Mouse (Mus musculus): ENCODE measurements at regions not wholly inside any gene's neighbourhood (a gene's known extent, or its start where the extent isn't known, plus 50 kb on each side); places are given as distances from the start of the nearest gene placed in this dataset.

DNA sequence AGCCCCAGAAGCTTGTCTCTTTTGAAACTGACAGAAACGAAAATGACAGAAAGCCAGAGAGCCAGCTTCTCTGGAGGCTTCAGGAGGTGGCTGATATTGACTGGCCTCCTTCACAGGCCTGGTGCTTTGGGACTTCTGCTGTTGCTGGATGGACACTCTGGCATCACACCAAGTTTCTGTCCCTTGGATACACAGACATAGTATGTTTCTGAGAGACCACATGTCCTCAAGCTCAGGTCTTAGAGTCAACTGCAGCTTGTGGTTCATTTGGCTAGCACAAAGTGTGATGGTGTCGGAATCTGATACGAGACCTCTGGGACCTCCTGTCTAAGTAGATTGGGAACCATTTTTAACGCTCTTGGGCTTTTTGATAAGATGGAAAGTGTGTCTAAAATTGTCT lies 502.0 kb downstream of the Sqor start:
- DNase-seq = no peak

DNA sequence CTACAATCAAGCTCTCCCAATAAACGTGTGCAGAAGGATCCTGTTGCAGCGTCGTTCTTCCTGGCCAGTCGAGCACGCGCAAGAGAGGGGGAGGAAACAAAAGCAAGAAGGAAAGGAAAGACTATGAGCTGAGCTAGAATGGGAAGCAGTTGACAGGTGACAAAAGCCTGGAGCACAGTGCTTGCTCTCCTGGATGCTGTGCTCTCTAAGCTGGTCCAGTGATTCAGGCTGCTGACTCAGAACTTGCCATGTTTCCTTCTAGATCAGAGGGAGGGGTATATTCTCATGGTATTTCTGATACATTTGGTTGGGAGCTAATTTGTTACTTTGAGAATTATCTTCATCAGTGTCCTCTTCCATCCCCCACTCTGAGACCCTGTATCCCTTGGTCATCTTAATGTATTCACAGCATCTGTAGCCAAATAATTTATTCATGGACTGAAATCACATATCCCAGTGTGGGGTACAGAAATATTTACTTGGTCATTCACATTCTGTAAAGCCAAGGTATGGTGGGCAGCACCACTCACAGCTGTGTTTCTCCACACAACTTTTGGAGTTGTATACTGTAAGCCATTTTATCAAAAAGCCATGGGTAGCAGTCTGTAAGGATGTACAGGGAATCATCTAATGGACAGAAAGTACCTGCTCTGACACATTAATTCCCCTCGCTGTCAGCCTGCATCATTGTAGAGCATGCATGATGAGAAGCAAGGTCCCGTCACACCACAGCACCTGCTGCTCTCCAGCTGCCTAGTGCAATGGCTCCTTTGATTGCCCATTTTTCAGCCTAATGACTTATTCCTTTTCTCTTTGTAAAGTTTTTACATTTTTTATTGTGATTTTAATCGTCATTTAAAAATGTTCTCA lies 510.1 kb downstream of the Sqor start:
- no peak for DNase-seq

DNA sequence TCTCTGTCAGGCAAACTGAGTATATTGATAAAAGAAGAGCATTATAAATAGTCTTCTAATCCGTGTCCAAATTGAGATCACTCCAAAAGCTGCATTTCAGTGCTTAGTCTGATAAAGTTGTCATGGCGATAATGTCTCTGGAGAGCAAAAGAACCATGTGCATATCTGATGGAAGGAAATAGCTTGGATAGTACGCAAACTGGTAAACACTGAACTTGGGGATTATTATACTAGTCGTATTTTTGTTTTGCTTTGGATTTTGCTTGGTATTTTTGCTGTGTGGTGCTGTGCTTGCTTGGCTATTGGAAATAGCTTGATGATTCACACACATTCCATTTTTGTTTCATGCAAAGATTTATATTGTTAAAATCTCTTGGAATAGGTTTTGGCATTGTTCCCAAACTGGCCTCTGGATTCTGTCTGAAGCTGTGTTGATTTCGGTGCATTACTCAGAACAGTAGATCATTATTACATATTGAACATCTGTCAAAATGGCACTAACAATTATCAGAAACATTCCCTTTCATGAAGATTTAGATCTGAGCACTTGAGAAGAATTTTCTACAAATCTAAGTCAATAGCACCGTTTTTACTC lies 510.8 kb downstream of the Sqor start:
- no peak for DNase-seq

DNA sequence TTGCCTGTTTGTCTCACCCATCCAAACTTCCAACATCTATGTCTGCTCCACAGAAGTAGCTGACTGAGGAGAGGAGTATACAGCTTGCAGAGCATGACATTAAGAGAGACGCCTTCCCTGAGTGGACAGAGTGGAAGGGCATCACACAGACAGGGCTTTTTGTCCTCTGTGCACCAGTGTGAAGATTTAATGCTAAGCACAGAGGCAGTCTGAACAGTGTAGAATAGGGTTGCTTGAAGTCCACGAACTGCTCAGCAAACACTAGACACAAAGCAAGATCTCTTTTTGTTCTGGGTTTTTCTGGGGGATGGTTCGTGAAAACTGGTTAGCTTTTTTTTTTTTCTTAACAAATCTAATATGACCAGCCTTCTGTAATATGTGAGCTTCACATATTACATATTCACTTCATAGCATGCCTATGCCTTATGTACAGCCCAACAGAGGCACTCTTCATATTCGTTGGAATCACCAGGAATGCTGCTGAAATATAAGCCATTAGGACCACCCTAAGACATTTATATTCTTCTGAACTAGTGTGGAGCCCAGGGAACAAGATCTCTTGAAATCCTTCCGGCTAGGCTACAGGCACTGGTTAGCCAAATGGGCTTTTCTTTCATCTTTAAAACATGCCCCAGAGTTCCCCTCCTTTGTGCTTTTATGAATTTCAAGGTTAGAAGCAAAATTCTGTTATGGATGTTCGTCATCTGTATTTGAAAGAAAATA lies 546.7 kb downstream of the Sqor start:
- no peak for DNase-seq

DNA sequence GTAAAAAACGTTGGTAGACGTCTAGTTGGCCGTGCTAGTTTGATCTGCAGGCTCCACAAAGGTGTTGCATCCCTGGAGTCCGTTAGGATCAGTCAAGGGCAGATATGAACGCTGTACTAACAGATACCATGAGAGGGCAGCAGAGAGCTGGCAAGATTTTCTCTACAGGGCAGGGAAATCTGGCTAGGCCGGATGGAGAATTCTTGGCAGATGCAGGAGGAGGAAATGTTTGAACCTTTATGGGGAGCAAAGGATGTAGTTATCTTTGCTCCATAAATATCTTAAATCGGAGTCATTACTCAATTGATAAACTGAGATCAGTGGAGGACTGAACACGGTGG lies 547.2 kb downstream of the Sqor start:
- peak; percentile 74 to 78 for DNase-seq

GRCm38 (mm10) chr2:123320448-123321097 lies 555.5 kb downstream of the Sqor start:
- no peak for DNase-seq

- DNase-seq = no peak
Observed at GRCm38 (mm10) chr2:123323769-123324168, 558.7 kb downstream of the Sqor start.

DNA sequence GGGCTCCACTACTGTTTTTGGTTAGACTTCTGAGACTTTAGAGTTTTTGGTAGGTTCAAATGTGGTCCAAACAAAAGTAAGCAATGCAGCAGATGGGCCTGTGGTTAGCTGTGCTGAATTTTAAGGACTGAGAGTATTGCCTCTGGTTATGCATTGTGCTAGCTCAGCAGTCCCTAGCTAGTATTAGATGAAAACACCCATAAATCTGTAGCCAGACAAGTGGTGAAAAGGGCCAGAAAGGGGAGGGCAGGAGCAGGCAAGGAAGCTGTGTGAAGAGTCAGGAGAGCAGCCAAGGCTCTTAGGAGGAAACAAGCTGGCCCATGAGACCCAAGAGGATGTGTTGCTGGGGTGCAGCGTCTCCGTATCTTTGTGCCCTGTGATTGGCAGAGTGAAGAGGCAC lies 559.9 kb downstream of the Sqor start:
- DNase-seq = peak in 1 of 2 experiments; percentile 4

DNA sequence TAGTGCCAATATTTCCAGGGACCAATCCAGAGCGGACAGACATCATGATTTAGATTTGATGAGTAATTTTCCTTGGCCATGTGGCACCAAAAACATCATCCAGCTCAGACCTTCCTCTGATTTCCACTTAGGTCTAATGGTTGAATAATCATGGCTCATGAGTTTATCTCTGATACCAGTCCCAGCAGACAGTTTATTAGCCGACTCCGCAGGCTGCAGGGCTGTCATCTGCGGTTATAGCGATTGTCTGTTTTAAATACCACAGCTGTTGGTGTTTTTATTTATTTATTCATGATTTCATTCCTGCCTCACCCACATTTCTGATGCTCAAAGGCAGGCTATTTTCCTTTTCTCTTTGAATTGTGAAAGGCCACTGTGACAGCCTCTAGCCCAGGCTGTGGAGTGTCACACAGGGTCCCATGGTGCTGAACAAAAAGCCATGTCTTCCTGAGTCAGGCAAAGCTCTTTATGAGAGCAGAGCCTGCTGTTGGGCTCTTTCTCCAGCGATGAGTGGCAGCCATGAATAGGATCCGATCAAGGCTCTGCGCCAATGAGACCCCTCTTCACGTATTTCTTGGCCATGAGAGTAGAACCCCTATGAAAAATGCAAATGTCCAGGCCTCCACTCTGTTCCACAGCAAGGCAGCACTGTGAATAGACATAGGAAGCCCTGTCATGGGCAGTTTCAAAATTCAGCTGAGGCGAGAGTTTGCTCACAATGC lies 584.7 kb downstream of the Sqor start:
- DNase-seq = no peak

- DNase-seq = no peak
Observed at GRCm38 (mm10) chr2:123364204-123364603, 599.2 kb downstream of the Sqor start.

DNA sequence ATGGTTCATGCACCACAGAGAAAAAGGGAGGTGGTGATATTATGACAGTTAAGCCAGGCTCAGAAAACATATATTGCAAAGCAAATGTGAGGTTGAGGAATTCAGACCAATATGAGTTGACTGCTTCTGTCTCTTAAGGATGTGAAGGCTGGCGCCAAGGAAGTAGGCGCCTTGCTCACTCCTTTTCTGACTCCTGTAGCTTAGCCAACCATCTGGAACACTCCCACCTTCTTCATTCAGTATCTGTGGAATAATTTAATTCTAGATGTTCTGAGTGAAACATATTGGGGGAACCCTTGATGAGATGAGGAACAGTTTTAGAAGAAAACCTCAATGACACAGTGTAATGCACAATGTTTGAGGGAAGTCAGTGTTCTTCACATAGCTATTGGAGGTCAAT lies 601.5 kb downstream of the Sqor start:
- no peak for DNase-seq

DNA sequence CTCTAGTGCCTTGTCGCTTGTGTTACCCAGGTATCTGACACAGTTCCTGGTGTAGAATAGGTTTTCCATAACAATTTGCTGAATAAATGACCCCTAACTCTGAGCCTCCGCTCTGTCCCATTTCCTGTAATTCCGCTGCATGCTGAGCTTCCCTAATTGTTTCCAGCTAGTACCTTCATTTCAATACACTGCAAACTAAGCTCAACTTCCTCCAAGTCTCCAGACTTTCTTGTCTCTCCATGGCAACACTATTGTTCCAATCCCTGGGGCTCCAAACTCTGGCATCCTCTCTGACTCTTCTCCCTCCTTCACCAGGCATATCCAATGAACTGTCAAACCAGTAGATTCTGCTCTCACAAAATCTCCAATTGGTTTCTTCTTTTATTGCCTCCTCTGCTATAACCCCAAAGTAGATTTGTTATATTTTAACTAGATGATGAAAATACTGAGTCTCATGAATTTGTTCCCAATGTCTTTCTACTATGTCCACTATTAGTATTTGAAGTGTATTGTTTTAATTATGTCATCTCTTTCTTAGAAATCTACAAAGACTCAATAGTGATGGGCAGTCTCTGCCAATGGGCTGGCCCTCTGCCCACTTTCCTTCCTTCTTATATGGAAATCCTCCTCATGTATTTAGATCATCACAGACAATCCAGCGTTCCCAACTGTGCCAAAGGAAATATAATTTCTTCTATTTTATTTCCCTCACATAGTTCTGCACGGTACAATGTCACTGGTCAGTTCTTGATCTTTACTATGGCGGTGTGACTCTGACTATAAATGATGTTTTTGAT lies 620.8 kb downstream of the Sqor start:
- DNase-seq = no peak

DNA sequence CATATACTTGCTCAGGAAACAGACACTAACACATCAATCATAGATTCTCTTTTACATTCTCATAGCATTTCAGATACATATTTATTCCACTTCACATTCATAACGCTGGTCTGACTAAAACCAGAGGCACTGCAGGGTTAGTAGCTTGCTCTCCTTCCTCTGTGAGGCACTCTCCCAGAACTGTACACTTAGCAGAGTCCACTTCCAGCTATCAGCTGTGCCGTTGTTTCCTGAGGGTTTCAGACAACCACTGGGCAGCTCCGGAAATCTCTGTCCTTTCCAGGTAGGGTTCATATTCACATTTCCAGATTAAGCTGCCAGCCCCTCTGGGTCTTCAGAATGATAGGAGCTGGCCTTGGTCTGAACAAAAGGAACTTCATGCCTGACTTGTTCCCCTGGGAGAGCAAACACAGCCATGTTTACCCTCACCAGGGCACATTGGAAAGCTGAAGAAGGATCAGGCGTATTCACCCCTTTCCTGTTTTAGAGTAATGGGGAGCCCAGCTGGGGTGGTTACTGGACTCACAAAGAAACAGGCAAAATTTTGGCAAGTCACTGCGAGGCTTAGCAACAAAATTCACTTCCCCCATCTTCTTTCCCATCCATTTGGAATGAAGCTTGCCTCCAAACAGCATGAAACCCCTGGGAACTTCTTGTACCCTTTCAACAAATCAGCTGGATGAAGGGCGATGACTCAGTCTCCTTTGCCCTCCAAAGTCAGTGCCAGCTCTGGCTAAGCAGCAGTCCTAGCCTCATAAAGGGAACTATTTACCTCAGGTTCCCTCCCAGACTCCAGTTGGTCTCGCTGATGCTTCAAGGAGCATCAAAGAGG lies 622.0 kb downstream of the Sqor start:
- DNase-seq = no peak

DNA sequence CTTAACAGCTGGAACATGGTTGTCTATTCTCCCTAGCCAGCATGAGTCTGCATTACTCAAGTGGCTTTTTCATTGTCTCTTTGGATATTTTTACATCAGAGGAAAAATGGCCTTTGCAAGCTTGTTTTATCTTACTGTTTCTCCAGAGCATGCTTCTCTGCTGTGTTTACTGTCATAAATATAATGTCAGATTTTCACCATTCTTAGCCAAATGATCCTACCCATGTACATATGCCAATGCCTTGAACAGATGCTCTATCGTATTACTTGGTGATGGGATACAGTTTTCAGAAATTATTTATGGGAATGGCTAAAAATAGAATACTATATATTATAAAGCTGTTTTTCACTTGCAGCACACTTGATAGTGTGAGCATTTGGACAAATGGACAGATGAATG lies 625.9 kb downstream of the Sqor start:
- DNase-seq = no peak

- DNase-seq = no peak
Observed at GRCm38 (mm10) chr2:123394296-123394695, 629.3 kb downstream of the Sqor start.

DNA sequence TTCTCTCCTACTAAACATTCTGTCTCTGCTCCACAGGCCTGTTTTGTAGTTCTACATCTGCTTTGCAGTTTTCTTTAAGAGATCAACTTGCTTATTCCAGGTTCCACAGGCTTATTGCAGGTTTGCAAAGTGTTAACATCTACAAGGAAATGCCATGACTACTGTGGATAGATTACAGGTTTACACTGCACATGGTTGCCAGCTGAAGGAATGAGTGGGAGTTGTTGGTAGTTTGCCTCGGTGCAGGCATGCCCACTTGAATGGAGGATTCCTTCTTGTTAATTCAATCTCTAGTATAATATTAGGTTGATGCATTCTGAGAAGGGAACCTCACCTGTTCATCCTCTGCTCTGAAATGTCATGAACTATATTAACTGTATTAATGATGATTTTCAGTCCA lies 632.5 kb downstream of the Sqor start:
- no peak for DNase-seq

GRCm38 (mm10) chr2:123401064-123401463 lies 636.0 kb downstream of the Sqor start:
- DNase-seq = no peak

DNA sequence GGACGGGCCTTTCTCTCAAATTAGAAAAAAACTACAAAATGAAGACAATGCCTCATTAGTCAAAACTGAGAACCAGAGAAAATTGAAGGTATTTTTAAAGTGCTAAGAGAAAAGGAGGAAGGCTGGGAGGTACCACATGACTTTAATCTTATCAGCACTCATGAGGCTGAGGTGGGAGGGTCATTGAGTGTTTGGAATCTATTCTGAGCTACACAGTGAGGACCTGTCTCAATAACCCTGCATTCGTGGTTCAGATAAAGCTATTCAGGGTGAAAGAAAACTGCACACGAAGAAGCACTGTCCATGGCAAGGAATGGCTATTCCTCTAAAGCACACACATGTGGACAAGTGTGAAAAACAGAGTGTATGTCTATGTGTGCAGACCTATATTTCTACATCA lies 644.0 kb downstream of the Sqor start:
- no peak for DNase-seq

GRCm38 (mm10) chr2:123458034-123458677 lies 631.6 kb upstream of the Sema6d start:
- DNase-seq = no peak

- no peak for DNase-seq
Observed at GRCm38 (mm10) chr2:123473840-123474239, 615.9 kb upstream of the Sema6d start.

Data from kidney, postnatal 4 days (tissue).